Mouse (Mus musculus): Measurements from ENCODE around the gene Lmln. TPM values are rescaled to one million over a fixed set of nuclear protein-coding genes. Genes with fewer than 3 reads are reported as not detected.

Gene Lmln
- polyA plus RNA-seq, 1 experiment from 2014 or later = 3.3 TPM

GRCm38 (mm10) chr16:33023750-33024149, 38.6 kb upstream of the Lmln start:
- no peaks in the 10 kb centered on the region for H3K27me3 ChIP-seq (ENCODE audit: control insufficient read depth, insufficient read depth, low read length)
- no peak overlapping the region for H3K27ac ChIP-seq (ENCODE audit: low read depth, low read length)
- H3K36me3 ChIP-seq (ENCODE audit: control insufficient read depth, insufficient read depth, low read length) = no peaks in the 10 kb centered on the region
- H3K4me2 ChIP-seq = no peak overlapping the region
- ATAC-seq (replicated peaks; ENCODE audit: insufficient number of reproducible peaks, low FRiP score, low TSS enrichment) = no peak
- no peak overlapping the region for H3K9ac ChIP-seq (ENCODE audit: low read depth, low read length)
- 6% methylated on average over 4 of the region's 4 CpGs for WGBS (ENCODE audit: insufficient replicate concordance)
- no peak overlapping the region for H3K4me3 ChIP-seq (ENCODE audit: low read depth, low read length)
- no peaks in the 10 kb centered on the region for H3K9me3 ChIP-seq (replicated peaks; ENCODE audit: control insufficient read depth, low read length)
- no peaks in the 10 kb centered on the region for H3K4me1 ChIP-seq (ENCODE audit: control insufficient read depth, insufficient read depth, low read length)

DNA sequence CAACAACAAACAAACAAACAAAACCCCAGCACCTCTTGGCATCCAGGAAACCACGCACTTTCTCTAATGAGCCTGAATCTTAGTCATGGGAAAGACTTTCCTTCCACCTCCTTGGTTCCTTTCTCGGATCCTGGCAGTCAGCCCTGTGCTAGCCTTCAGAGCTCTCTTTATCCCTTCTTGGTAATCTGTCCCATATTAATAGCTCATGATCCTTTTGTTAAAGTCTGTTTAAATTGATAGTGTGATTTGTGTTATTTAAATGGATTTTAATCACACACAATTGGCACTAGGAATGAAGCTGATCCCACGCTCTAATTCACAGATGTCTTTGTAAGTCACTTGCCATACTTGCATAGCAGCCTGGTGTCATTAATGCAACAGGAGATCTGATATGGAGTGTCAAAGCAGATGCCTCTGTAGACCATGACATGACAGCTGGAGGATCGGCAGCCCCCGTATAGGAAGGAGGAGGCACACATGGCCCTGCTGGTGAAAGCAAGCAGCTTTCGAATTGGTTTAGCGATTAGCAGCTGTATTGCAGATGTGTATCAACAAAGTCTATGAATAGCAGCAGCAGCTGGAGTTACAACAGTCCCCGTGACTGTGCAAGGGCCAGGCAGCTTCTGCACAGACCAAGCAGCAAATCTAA, 37.7 kb upstream of the Lmln start:
- Histone ChIP-seq H3K27ac (ENCODE audit: low read depth, low read length) (no peak overlapping the region), H3K4me1 (ENCODE audit: control insufficient read depth, insufficient read depth, low read length) (no peaks in the 10 kb centered on the region), H3K36me3 (ENCODE audit: control insufficient read depth, insufficient read depth, low read length) (no peaks in the 10 kb centered on the region), H3K4me3 (ENCODE audit: low read depth, low read length) (no peak overlapping the region), H3K9me3 (replicated peaks; ENCODE audit: control insufficient read depth, low read length) (no peaks in the 10 kb centered on the region), H3K9ac (ENCODE audit: low read depth, low read length) (no peak overlapping the region), H3K4me2 (no peak overlapping the region), H3K27me3 (ENCODE audit: control insufficient read depth, insufficient read depth, low read length) (no peaks in the 10 kb centered on the region)
- WGBS (ENCODE audit: insufficient replicate concordance) = 73% methylated on average over 8 of the region's 8 CpGs
- ATAC-seq (replicated peaks; ENCODE audit: insufficient number of reproducible peaks, low FRiP score, low TSS enrichment) = no peak

DNA sequence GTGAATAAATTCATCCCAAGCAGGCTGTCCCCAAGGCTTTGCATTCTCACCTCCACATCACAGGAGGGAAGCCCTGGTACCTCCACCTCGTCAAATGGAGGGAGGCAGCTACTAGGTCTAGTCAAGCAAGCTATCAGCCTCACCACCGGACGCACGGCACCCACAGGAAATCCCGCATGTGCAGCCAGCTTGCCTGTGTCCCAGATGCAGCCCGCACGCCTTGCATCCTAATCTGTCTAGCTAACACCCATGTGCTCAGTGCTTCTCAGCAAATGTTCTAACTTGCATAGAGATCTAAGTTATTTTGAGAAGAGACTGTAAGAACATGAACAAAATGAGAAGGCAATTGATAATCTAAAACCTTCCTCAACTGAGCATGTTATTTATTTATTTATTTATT, 36.0 kb upstream of the Lmln start:
- no peaks in the 10 kb centered on the region for H3K4me1 ChIP-seq (ENCODE audit: control insufficient read depth, insufficient read depth, low read length)
- H3K4me3 ChIP-seq (ENCODE audit: low read depth, low read length) = no peak overlapping the region
- 77% methylated on average over 7 of the region's 7 CpGs for WGBS (ENCODE audit: insufficient replicate concordance)
- no peak overlapping the region for H3K4me2 ChIP-seq
- no peak for ATAC-seq (replicated peaks; ENCODE audit: insufficient number of reproducible peaks, low FRiP score, low TSS enrichment)
- no peaks in the 10 kb centered on the region for H3K36me3 ChIP-seq (ENCODE audit: control insufficient read depth, insufficient read depth, low read length)
- no peak overlapping the region for H3K9ac ChIP-seq (ENCODE audit: low read depth, low read length)
- H3K27me3 ChIP-seq (ENCODE audit: control insufficient read depth, insufficient read depth, low read length) = no peaks in the 10 kb centered on the region
- no peak overlapping the region for H3K27ac ChIP-seq (ENCODE audit: low read depth, low read length)
- H3K9me3 ChIP-seq (replicated peaks; ENCODE audit: control insufficient read depth, low read length) = no peaks in the 10 kb centered on the region

DNA sequence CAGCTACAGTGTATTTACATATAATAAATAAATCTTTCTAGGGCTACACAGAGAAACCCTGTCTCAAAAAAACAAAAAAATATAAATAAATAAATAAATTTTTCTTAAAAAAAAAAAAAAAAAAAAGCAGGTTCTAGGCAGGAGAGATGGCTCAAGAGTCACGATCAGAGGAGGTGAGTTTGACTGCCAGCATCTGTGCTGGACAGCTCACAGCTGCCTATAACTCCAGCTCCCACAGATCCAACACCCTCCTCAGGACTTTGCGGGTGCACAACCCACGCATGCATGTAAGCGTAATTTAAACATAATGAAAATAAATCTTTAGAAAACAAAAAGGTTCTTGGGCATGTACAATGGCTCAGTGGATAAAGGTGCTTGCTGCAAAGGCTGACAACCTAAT, 26.3 kb upstream of the Lmln start:
- WGBS (ENCODE audit: insufficient replicate concordance) = 66% methylated on average over 4 of the region's 4 CpGs
- no peaks in the 10 kb centered on the region for H3K36me3 ChIP-seq (ENCODE audit: control insufficient read depth, insufficient read depth, low read length)
- no peak overlapping the region for H3K27ac ChIP-seq (ENCODE audit: low read depth, low read length)
- H3K4me1 ChIP-seq (ENCODE audit: control insufficient read depth, insufficient read depth, low read length) = no peaks in the 10 kb centered on the region; the same call in 1 of the 2 replicates
- no peak overlapping the region for H3K4me2 ChIP-seq
- H3K4me3 ChIP-seq (ENCODE audit: low read depth, low read length) = no peak overlapping the region
- H3K9ac ChIP-seq (ENCODE audit: low read depth, low read length) = no peak overlapping the region
- no peaks in the 10 kb centered on the region for H3K9me3 ChIP-seq (replicated peaks; ENCODE audit: control insufficient read depth, low read length)
- H3K27me3 ChIP-seq (ENCODE audit: control insufficient read depth, insufficient read depth, low read length) = no peaks in the 10 kb centered on the region
- ATAC-seq (replicated peaks; ENCODE audit: insufficient number of reproducible peaks, low FRiP score, low TSS enrichment) = no peak

DNA sequence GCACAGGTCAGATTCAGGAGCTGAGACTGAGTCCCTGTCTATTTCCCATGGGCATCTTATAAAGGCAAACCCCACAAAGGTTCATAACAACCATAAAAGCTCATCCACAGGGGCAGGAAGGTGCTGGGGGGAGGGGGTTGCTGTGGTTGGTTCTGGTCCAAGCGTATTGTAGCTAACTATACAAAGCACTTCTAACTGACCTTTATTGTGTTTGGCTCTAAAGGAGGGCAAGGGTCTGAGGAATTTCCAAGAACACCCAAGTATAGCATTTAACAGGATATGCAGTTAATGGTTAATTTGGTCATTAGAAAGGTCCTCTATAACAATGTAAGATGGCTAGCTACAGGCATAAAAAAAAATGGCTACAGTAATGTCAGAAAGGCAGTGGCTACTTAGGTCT, 19.6 kb upstream of the Lmln start:
- Histone ChIP-seq H3K9ac (ENCODE audit: low read depth, low read length) (no peak overlapping the region), H3K27ac (ENCODE audit: low read depth, low read length) (no peak overlapping the region), H3K27me3 (ENCODE audit: control insufficient read depth, insufficient read depth, low read length) (no peaks in the 10 kb centered on the region), H3K4me3 (ENCODE audit: low read depth, low read length) (no peak overlapping the region), H3K36me3 (ENCODE audit: control insufficient read depth, insufficient read depth, low read length) (no peaks in the 10 kb centered on the region), H3K4me2 (no peak overlapping the region), H3K4me1 (ENCODE audit: control insufficient read depth, insufficient read depth, low read length) (no peaks in the 10 kb centered on the region), H3K9me3 (replicated peaks; ENCODE audit: control insufficient read depth, low read length) (no peaks in the 10 kb centered on the region)
- no peak for ATAC-seq (replicated peaks; ENCODE audit: insufficient number of reproducible peaks, low FRiP score, low TSS enrichment)
- 78% methylated on average over 1 of the region's 1 CpGs for WGBS (ENCODE audit: insufficient replicate concordance)

- Histone ChIP-seq H3K4me2 (no peak overlapping the region), H3K9me3 (replicated peaks; ENCODE audit: control insufficient read depth, low read length) (no peaks in the 10 kb centered on the region), H3K9ac (ENCODE audit: low read depth, low read length) (no peak overlapping the region), H3K27me3 (ENCODE audit: control insufficient read depth, insufficient read depth, low read length) (no peaks in the 10 kb centered on the region), H3K27ac (ENCODE audit: low read depth, low read length) (no peak overlapping the region), H3K36me3 (ENCODE audit: control insufficient read depth, insufficient read depth, low read length) (no peaks in the 10 kb centered on the region), H3K4me3 (ENCODE audit: low read depth, low read length) (no peak overlapping the region), H3K4me1 (ENCODE audit: control insufficient read depth, insufficient read depth, low read length) (no peaks in the 10 kb centered on the region)
- no peak for ATAC-seq (replicated peaks; ENCODE audit: insufficient number of reproducible peaks, low FRiP score, low TSS enrichment)
- 54% methylated on average over 2 of the region's 2 CpGs for WGBS (ENCODE audit: insufficient replicate concordance)
Measured at GRCm38 (mm10) chr16:33043268-33043667, 19.1 kb upstream of the Lmln start.

- Histone ChIP-seq H3K36me3 (ENCODE audit: control insufficient read depth, insufficient read depth, low read length) (no peaks in the 10 kb centered on the region), H3K27me3 (ENCODE audit: control insufficient read depth, insufficient read depth, low read length) (no peaks in the 10 kb centered on the region), H3K9ac (ENCODE audit: low read depth, low read length) (no peak overlapping the region), H3K4me2 (no peak overlapping the region), H3K9me3 (replicated peaks; ENCODE audit: control insufficient read depth, low read length) (no peaks in the 10 kb centered on the region), H3K4me3 (ENCODE audit: low read depth, low read length) (no peak overlapping the region), H3K27ac (ENCODE audit: low read depth, low read length) (no peak overlapping the region), H3K4me1 (ENCODE audit: control insufficient read depth, insufficient read depth, low read length) (no peaks in the 10 kb centered on the region)
- ATAC-seq (replicated peaks; ENCODE audit: insufficient number of reproducible peaks, low FRiP score, low TSS enrichment) = no peak
- WGBS (ENCODE audit: insufficient replicate concordance) = 89% methylated on average over 1 of the region's 1 CpGs
Measured at GRCm38 (mm10) chr16:33048004-33048403, 14.3 kb upstream of the Lmln start.

DNA sequence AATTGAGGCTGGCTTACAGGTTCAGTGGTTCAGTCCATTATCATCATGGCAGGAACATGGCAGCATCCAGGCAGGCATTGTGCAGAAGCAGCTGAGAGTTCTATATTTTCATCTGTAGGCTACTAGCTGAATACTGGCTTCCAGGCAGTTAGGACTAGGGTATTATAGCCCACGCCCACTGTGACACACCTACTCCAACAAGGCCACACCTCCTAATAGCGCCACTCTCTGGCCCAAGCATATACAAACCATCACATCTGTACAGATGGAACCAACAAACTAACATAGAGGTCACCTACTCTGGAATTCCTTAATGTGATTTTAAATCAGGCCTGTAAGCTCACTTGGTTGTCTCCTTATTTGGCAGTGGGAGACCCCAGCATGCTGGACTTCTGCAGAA, 13.6 kb upstream of the Lmln start:
- H3K27me3 ChIP-seq (ENCODE audit: control insufficient read depth, insufficient read depth, low read length) = no peaks in the 10 kb centered on the region
- no peak overlapping the region for H3K27ac ChIP-seq (ENCODE audit: low read depth, low read length)
- no peaks in the 10 kb centered on the region for H3K36me3 ChIP-seq (ENCODE audit: control insufficient read depth, insufficient read depth, low read length)
- no peaks in the 10 kb centered on the region for H3K4me1 ChIP-seq (ENCODE audit: control insufficient read depth, insufficient read depth, low read length)
- WGBS (ENCODE audit: insufficient replicate concordance) = 68% methylated on average over 2 of the region's 2 CpGs
- ATAC-seq (replicated peaks; ENCODE audit: insufficient number of reproducible peaks, low FRiP score, low TSS enrichment) = no peak
- H3K9me3 ChIP-seq (replicated peaks; ENCODE audit: control insufficient read depth, low read length) = no peaks in the 10 kb centered on the region
- H3K4me2 ChIP-seq = no peak overlapping the region
- H3K4me3 ChIP-seq (ENCODE audit: low read depth, low read length) = no peak overlapping the region
- no peak overlapping the region for H3K9ac ChIP-seq (ENCODE audit: low read depth, low read length)

DNA sequence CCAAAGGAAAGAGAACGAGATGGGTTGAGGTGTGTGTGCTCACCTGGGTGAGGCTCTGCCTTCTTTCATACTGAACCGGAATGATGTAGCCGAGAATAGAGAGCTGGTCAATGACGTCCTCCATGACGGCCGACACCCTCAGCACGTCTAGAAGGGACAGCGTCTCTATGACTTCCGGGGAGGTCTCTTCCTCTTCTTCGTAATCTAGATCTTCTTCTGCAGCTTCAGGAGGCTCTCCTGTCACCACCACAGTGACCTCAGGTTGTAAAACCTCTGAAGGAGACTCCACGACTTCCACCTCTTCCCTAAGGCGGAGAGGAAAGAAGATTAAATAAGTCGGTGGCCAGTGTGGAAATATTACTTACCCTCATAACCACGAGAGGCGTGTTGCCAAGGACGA, 12.5 kb upstream of the Lmln start:
- ATAC-seq (replicated peaks; ENCODE audit: insufficient number of reproducible peaks, low FRiP score, low TSS enrichment) = no peak
- WGBS (ENCODE audit: insufficient replicate concordance) = 81% methylated on average over 16 of the region's 16 CpGs
- Histone ChIP-seq H3K9ac (ENCODE audit: low read depth, low read length) (no peak overlapping the region), H3K4me1 (ENCODE audit: control insufficient read depth, insufficient read depth, low read length) (no peaks in the 10 kb centered on the region), H3K27ac (ENCODE audit: low read depth, low read length) (no peak overlapping the region), H3K4me2 (no peak overlapping the region), H3K4me3 (ENCODE audit: low read depth, low read length) (no peak overlapping the region), H3K9me3 (replicated peaks; ENCODE audit: control insufficient read depth, low read length) (no peaks in the 10 kb centered on the region), H3K36me3 (ENCODE audit: control insufficient read depth, insufficient read depth, low read length) (no peaks in the 10 kb centered on the region), H3K27me3 (ENCODE audit: control insufficient read depth, insufficient read depth, low read length) (no peaks in the 10 kb centered on the region)
